Mouse (Mus musculus): ENCODE measurements around the gene Adam10.

DNA sequence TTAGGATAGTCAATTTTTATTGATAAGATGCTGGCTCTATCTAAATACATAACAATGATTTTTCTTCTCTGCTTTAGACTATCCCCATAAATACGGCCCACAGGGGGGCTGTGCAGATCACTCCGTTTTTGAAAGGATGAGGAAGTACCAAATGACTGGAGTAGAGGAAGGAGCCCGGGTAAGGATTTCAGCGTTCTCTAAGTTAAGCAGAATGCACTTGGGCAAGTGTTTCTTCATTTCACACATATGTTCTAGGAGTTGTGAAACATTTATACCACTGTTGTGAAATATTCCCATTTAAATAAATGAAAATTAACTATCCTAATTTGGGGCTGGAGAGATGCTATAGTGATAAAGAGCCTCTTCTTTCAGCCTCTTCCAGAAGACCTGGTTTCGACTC is 61.2 kb downstream of the Adam10 start:
- TF ChIP-seq CTCF (IDR thresholded peaks at IDR 0.05; ENCODE audit: extremely low read depth, insufficient read depth, insufficient read length, insufficient replicate concordance) (no peak), POLR2A (IDR thresholded peaks at IDR 0.05; ENCODE audit: low read depth, low read length) (no peak)
